Mouse (Mus musculus) C2C12 (cell line): ENCODE measurements around the gene B9d1.

Experiments used
- CEBPB ChIP-seq: IDR thresholded peaks from one replicate; pipeline ENCODE4 v1.6.1; 2011; ENCODE audit warnings: low read depth, mild to moderate bottlenecking, control low read depth, moderate library complexity
- CTCF ChIP-seq: IDR thresholded peaks from one replicate; pipeline ENCODE4 v1.5.1; 2011; ENCODE audit not compliant: control insufficient read depth, insufficient read depth, insufficient read length
- FOSL1 ChIP-seq: IDR thresholded peaks from one replicate; pipeline ENCODE4 v1.8.0; 2011; ENCODE audit warnings: mild to moderate bottlenecking, low read length; ENCODE audit not compliant: poor library complexity, insufficient read depth, severe bottlenecking
- MAX ChIP-seq: IDR thresholded peaks from one replicate; pipeline ENCODE4 v1.6.1; 2011; ENCODE audit warnings: mild to moderate bottlenecking, control low read depth
- MYOD1 ChIP-seq: IDR thresholded peaks from one replicate; pipeline ENCODE4 v1.6.1; 2011; ENCODE audit warnings: low read depth; ENCODE audit not compliant: control insufficient read depth, insufficient read length
- MYOG ChIP-seq: IDR thresholded peaks from one replicate; pipeline ENCODE4 v1.6.1; 2011; ENCODE audit not compliant: control insufficient read depth, insufficient read length; ENCODE audit errors: extremely low read depth

GRCm38 (mm10) chr11:61526872-61527271, 21.9 kb downstream of the B9d1 start:
- no peak for TF ChIP-seq CTCF
- TF ChIP-seq CEBPB: no peak
- TF ChIP-seq MAX: no peak
- TF ChIP-seq MYOG: no peak
- no peak for TF ChIP-seq MYOD1
- no peak for TF ChIP-seq FOSL1
